ENCODE assay signal across 13 mouse cellular contexts in the genomic region with DNA sequence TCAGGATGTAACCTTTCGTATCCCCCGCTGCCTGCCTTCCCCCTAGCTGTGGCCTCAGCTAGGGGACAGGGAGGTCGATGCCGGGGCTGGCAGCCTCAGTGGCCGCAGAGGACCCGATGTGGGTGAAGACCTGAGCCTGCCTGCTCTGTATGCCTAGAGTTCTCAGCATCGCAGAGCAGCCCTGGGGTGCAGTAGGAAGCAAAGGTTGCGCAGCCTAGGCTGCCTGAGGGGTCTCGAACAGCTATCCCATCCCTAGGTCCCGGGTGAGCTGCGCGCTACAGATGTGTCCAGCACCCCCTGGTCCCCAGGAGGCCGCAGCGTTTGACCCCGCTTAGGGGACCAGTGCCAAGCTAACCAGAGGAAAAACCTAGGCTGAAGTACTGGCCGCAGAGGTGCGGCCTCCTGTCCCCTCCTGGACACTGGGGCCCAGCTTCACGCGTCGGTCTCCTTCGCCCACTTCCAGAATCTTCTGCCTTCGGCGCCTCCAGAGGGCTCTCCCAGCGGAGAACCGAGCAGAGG. TPM values are rescaled to one million over a fixed set of nuclear protein-coding genes. Genes with fewer than 3 reads are reported as not detected.
DNase-seq lines count a peak whose midpoint lies in the region; ATAC-seq and TF ChIP-seq lines count a peak whose summit lies in the region.
"Had no signal": no experiment of that assay in that cellular context is flagged by ENCODE, and none has a peak within 500 bp of the region (broad histone marks: within the 10 kb centered on the region; RNA-seq: fewer than 3 reads in every experiment).

No protein-coding gene starts in this region.

- peak; percentile 58 for DNase-seq in forebrain, embryonic 11.5 days (ENCODE audit: low spot score)
- DNase-seq in forebrain, postnatal 0 days: peak; percentile 15
- DNase-seq in liver, postnatal 0 days: no peak
- DNase-seq in thymus, adult 18-20 months: no peak
- DNase-seq in urinary bladder, adult 2 months (ENCODE audit: low spot score): no peak
- DNase-seq in left cerebral cortex, adult 11 months (ENCODE audit: low spot score): no peak
- DNase-seq: adrenal gland, postnatal 25 days; cerebellum, postnatal 36 days; kidney, postnatal 36 days; lung, postnatal 36 days had no signal

- H3K4me2 ChIP-seq in forebrain, embryonic 11.5 days (ENCODE audit: low read depth, low read length, severe bottlenecking): no peak overlapping the region
- H3K4me2 ChIP-seq in forebrain, embryonic 16.5 days (ENCODE audit: low read length): no peak overlapping the region
- no peak overlapping the region for H3K4me2 ChIP-seq in forebrain, postnatal 0 days (ENCODE audit: low read depth)
- peak overlapping the region; percentile 33 for H3K4me2 ChIP-seq in liver, postnatal 0 days (ENCODE audit: low read depth, low read length)
- H3K4me2 ChIP-seq: heart, embryonic 15.5 days had no signal

- WGBS in forebrain, embryonic 11.5 days: 1% methylated on average over 25 of the region's 25 CpGs
- WGBS in forebrain, embryonic 16.5 days: under 1% methylated on average over 25 of the region's 25 CpGs
- WGBS in forebrain, postnatal 0 days: under 1% methylated on average over 25 of the region's 25 CpGs
- 11% methylated on average over 25 of the region's 25 CpGs for WGBS in liver, postnatal 0 days (ENCODE audit: insufficient replicate concordance)

- no peaks in the 10 kb centered on the region for H3K36me3 ChIP-seq in forebrain, embryonic 11.5 days (ENCODE audit: control insufficient read depth, insufficient read depth, low read length)
- H3K36me3 ChIP-seq in forebrain, embryonic 16.5 days (ENCODE audit: control insufficient read depth, insufficient read depth): no peaks in the 10 kb centered on the region
- no peaks in the 10 kb centered on the region for H3K36me3 ChIP-seq in E14TG2a.4 (ENCODE audit: insufficient read depth, low read length)
- no peaks in the 10 kb centered on the region for H3K36me3 ChIP-seq in forebrain, postnatal 0 days (ENCODE audit: insufficient read depth)
- no peaks in the 10 kb centered on the region; the same call in 1 of the 2 replicates for H3K36me3 ChIP-seq in liver, postnatal 0 days (replicated peaks; ENCODE audit: insufficient read depth, low read length)
- H3K36me3 ChIP-seq: heart, embryonic 15.5 days had no signal

- no peak overlapping the region for H3K27ac ChIP-seq in forebrain, embryonic 11.5 days (ENCODE audit: low read depth, low read length)
- H3K27ac ChIP-seq in forebrain, embryonic 16.5 days (ENCODE audit: low read length): no peak overlapping the region
- H3K27ac ChIP-seq in forebrain, postnatal 0 days (ENCODE audit: low read depth, low read length): no peak overlapping the region
- H3K27ac ChIP-seq in liver, postnatal 0 days (ENCODE audit: low read depth): no peak overlapping the region
- H3K27ac ChIP-seq: heart, embryonic 15.5 days had no signal

- no peak for TF ChIP-seq CTCF in E14TG2a.4 (conservative IDR thresholded peaks at IDR 0.05; ENCODE audit: low read length)
- TF ChIP-seq CTCF in forebrain, postnatal 0 days (IDR thresholded peaks at IDR 0.05; ENCODE audit: low read depth): no peak
- no peak for TF ChIP-seq CTCF in liver, postnatal 0 days (IDR thresholded peaks at IDR 0.05; ENCODE audit: low read depth)

- H3K4me3 ChIP-seq in forebrain, embryonic 11.5 days (ENCODE audit: low read depth, low read length): no peak overlapping the region
- H3K4me3 ChIP-seq in forebrain, embryonic 16.5 days (replicated peaks; ENCODE audit: low read length): no peak overlapping the region
- peak overlapping the region; percentile 60 for H3K4me3 ChIP-seq in E14TG2a.4 (replicated peaks; ENCODE audit: low read length)
- H3K4me3 ChIP-seq in forebrain, postnatal 0 days (ENCODE audit: low read depth, low read length): no peak overlapping the region
- no peak overlapping the region for H3K4me3 ChIP-seq in liver, postnatal 0 days (ENCODE audit: low read depth, low read length)
- H3K4me3 ChIP-seq: heart, embryonic 15.5 days had no signal

- no peaks in the 10 kb centered on the region for H3K9me3 ChIP-seq in forebrain, embryonic 11.5 days (ENCODE audit: control insufficient read depth, low read length)
- no peaks in the 10 kb centered on the region for H3K9me3 ChIP-seq in forebrain, embryonic 16.5 days (ENCODE audit: control insufficient read depth, low read length)
- no peaks in the 10 kb centered on the region; the same call in 1 of the 2 replicates for H3K9me3 ChIP-seq in E14TG2a.4 (ENCODE audit: low read length)
- no peaks in the 10 kb centered on the region for H3K9me3 ChIP-seq in forebrain, postnatal 0 days (ENCODE audit: low read length)
- no peaks in the 10 kb centered on the region for H3K9me3 ChIP-seq in liver, postnatal 0 days (ENCODE audit: low read length)
- H3K9me3 ChIP-seq: heart, embryonic 15.5 days had no signal

- 0 out of 2 replicates have a peak, but pooled peaks have one; percentile 13 for ATAC-seq in forebrain, embryonic 11.5 days (replicated peaks; ENCODE audit: low FRiP score)
- no peak for ATAC-seq in forebrain, embryonic 16.5 days
- no peak for ATAC-seq in forebrain, postnatal 0 days
- peak; percentile 12; the same call in 1 of the 2 replicates for ATAC-seq in liver, postnatal 0 days

- no peak overlapping the region for H3K9ac ChIP-seq in forebrain, embryonic 11.5 days (ENCODE audit: low read length)
- no peak overlapping the region for H3K9ac ChIP-seq in forebrain, embryonic 16.5 days (replicated peaks; ENCODE audit: low read depth, low read length)
- H3K9ac ChIP-seq in forebrain, postnatal 0 days: no peak overlapping the region
- no peak overlapping the region; the same call in 1 of the 2 replicates for H3K9ac ChIP-seq in liver, postnatal 0 days (replicated peaks)
- H3K9ac ChIP-seq: heart, embryonic 15.5 days had no signal

- peaks cover 4% of the 10 kb centered on the region; the same call in 1 of the 2 replicates for H3K4me1 ChIP-seq in forebrain, embryonic 11.5 days (replicated peaks; ENCODE audit: control insufficient read depth, insufficient read depth, low read length)
- peaks cover 6% of the 10 kb centered on the region for H3K4me1 ChIP-seq in forebrain, embryonic 16.5 days (replicated peaks; ENCODE audit: control insufficient read depth, insufficient read depth, low read length)
- peaks cover 38% of the 10 kb centered on the region for H3K4me1 ChIP-seq in E14TG2a.4 (replicated peaks; ENCODE audit: low read depth, low read length)
- 0 out of 2 replicates have a peak, but pooled peaks cover 2% of the 10 kb centered on the region for H3K4me1 ChIP-seq in forebrain, postnatal 0 days (ENCODE audit: insufficient read depth)
- H3K4me1 ChIP-seq in liver, postnatal 0 days (ENCODE audit: insufficient read depth): peaks cover 3% of the 10 kb centered on the region

- H3K27me3 ChIP-seq in forebrain, embryonic 11.5 days (ENCODE audit: control insufficient read depth, insufficient read depth, low read length): peaks cover 94% of the 10 kb centered on the region
- peaks cover 75% of the 10 kb centered on the region for H3K27me3 ChIP-seq in forebrain, embryonic 16.5 days (replicated peaks; ENCODE audit: control insufficient read depth, insufficient read depth, low read length)
- peaks cover 98% of the 10 kb centered on the region for H3K27me3 ChIP-seq in E14TG2a.4 (ENCODE audit: insufficient read depth, low read length)
- H3K27me3 ChIP-seq in forebrain, postnatal 0 days (ENCODE audit: insufficient read depth, low read length): peaks cover 85% of the 10 kb centered on the region
- H3K27me3 ChIP-seq in liver, postnatal 0 days (ENCODE audit: insufficient read depth, low read length): peaks cover 55% of the 10 kb centered on the region

- no peak for TF ChIP-seq EP300 in liver, postnatal 0 days (IDR thresholded peaks at IDR 0.05; ENCODE audit: low read depth)

RNA-seq across cellular contexts. Expression of gene Onecut1, which starts 7.6 kb away (rescaled TPM):
- polyA plus RNA-seq in forebrain, embryonic 11.5 days (2014; fragmentation: Nextera tagmentation; extraction: Ambion mirVana): 2.5 and 2.6 TPM in 2 replicates
- 0.51 and 0.80 TPM in 2 replicates for polyA plus RNA-seq in forebrain, embryonic 16.5 days (2015; fragmentation: Nextera tagmentation; extraction: Ambion mirVana)
- total RNA-seq in forebrain, postnatal 0 days (2014; rRNA removed): 0.92 and 3.8 TPM in 2 replicates
- polyA plus RNA-seq in forebrain, postnatal 0 days (2015; fragmentation: Nextera tagmentation; extraction: Ambion mirVana): 0.23 and 0.64 TPM in 2 replicates
- 7.5 and 9.1 TPM in 2 replicates for polyA plus RNA-seq in liver, postnatal 0 days (2015; fragmentation: Nextera tagmentation; extraction: Ambion mirVana)
- polyA plus RNA-seq in urinary bladder, adult 2 months (2012; rRNA removed): not detected in 2 replicates
- total RNA-seq: adrenal gland, postnatal 25 days had no signal
- polyA plus RNA-seq: heart, embryonic 15.5 days had no signal

Comparison
In these comparisons a context has a peak if more than half of its experiments do, and no peak if none do; other contexts are left out.
1. ATAC-seq: peak in forebrain, embryonic 11.5 days (single experiment) and liver, postnatal 0 days (single experiment); none in forebrain, embryonic 16.5 days (single experiment) and forebrain, postnatal 0 days (single experiment).
2. DNase-seq: peak in forebrain, embryonic 11.5 days (single experiment) and forebrain, postnatal 0 days (single experiment); none in liver, postnatal 0 days (single experiment), thymus, adult 18-20 months (0 of 2), urinary bladder, adult 2 months (single experiment) and left cerebral cortex, adult 11 months (single experiment).